Mouse (Mus musculus) liver, embryonic 14.5 days (tissue): ENCODE measurements around the gene Keg1.

Experiments
- CTCF ChIP-seq: IDR thresholded peaks from 2 replicates; pipeline ENCODE4 v1.5.1; 2016; ENCODE audit warnings: antibody characterized with exemption, low read depth, control low read depth
- EP300 ChIP-seq: IDR thresholded peaks from 2 replicates; pipeline ENCODE4 v1.6.1; 2016; ENCODE audit warnings: antibody characterized with exemption, low read depth

- no peak for TF ChIP-seq CTCF
- no peak for TF ChIP-seq EP300
Measured at GRCm38 (mm10) chr19:12756286-12756685, 60.7 kb downstream of the Keg1 start.
